Mouse (Mus musculus) layer of hippocampus, postnatal 14 days (tissue): Measurements from ENCODE around the gene Synj1. TPM values are rescaled to one million over a fixed set of nuclear protein-coding genes. Genes with fewer than 3 reads are reported as not detected.

Source experiments
- DNase-seq, 2 experiments: peaks; one replicate each; pipeline ENCODE4 v3.0.0; 2021 to 2022; ENCODE audit warnings: low spot score in 2 of 2, mixed read lengths in 1 of 2
- long read RNA-seq, 2 experiments: library from polyadenylated mRNA; stranded (forward); transcript quantifications; one replicate each; pipeline ENCODE4 v2.0.0; 2021
- total RNA-seq, 2 experiments: library from RNA; stranded (reverse); gene quantifications; 2 replicates each; pipeline ENCODE4 v1.2.3; 2021

Synj1 gene
- total RNA-seq, result 100 to 1,000 TPM; 358 to 373 TPM
- long read RNA-seq, experiment 1, full-length matches to known transcripts, result 12 of 57 reads
- long read RNA-seq, experiment 1, partial matches to known transcripts, result 25 of 57 reads
- long read RNA-seq, experiment 1, other reads (novel, unspliced or antisense), result 20 of 57 reads
- long read RNA-seq, experiment 2, full-length matches to known transcripts, result 11 of 53 reads
- long read RNA-seq, experiment 2, partial matches to known transcripts, result 20 of 53 reads
- long read RNA-seq, experiment 2, other reads (novel, unspliced or antisense), result 22 of 53 reads

DNA sequence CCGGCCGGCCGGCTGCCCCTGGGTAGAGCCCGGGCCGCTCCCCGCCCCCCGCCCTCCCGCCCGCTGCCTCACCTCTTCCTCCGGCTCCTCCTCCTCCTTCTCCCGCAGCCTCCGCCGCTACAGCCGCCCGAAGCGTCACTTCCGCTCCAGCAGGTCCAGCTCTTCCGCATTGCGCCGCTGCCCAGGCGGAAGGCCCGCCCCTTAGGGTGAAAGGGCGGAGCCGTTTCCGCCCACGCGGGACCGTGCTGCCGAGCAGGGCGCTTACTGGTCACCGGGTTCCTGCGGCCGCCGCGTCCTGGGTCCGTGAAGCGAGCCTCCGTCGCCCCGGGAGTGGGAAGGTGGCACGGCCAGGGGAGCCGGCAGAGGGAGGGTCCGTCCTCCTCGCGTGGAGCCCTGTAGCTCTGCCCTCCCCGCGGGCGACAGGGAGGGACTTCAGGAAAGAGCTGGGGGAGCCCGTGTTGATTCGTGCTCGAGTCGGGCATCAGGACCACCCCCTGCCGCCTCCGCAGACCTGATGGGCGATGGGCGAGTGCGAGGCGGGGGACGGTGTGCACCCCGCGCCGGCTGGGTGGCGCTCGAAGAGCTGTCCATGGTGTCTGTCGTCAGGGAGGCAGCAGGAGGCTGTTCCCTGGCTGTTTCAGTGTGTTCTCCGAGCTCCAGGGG is at the start of gene Synj1:
TSS of gene Synj1 (minus strand) at position 288 of the 663 bp plus-strand sequence.
- peak; percentile 93 to 95 for DNase-seq

DNA sequence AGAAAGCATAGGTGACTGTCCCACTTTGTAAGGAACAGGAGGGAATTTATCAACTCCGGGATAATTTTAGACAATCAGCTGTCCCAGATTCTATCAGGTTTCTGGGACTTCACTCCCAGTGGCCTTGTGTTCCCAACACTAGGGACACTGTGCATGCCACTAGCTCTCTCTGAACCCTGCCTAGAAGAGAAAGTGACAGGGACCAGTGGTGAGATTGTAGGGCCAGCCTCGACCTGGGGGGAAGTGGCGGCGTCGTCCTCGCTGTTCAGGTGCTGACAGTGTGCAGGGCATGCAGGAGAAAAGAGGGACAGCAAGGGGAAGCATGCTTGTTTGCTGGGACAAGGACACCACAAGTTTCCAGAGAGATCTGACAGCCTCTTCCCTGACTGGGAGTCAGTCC is 46.6 kb upstream of the Synj1 start:
- DNase-seq, result no peak

DNA sequence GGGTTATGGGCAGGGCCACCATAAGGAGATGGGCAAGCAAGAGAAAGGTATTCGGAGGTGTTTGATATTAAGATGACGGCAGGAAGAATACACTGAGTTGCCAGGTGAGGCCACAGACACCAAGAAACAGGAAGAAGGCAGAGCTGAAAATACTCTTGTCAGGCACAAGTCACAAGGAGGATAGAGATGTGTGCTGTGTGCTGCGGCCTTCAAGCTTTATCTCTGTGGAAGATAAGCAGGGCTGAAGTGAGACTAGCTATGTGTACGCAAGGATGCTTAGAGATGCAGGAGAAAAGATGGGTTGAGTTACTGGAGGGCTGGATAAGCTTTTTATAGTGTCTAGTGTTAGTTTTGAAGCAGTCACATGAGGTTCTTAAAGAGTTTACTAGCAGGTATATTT is 46.2 kb upstream of the Synj1 start:
- DNase-seq, result no peak

DNA sequence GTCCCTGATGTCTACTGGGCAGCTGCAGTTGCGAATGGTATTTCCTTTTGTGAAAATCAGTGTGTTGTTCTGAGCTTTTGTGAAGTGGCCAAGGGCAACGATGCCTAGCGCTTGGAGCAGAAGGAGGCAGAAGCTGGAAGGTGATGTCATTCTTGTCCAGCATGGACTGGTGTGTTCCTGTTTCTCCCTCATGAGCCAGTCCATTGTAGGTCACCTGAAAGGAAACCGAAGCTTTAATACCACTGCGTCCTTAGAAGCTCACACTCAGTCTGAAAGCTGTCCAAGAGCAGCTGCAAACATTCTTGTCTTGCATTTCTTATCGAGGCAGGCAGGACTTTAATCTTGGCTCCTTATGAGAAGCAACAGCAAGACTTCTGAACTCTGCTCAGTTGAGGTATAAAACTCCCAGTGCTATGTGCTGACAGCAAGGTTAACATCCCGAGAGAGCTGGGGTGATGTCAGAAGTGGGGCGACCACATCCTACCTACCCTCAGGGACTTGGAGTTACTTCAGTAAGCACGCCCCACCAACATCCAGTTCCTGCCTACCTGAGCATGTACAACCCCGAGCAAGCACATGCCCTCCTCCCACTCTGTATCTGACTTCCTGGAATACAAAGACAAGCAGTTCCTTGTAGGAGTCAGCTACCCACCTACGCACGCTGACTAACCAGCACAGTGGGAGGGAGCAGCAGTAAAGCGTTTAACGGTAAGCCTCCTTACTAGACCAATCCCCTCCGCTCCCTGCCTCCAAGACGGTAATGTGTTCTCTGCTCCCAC is 45.1 kb upstream of the Synj1 start:
- DNase-seq, result peak in 1 of 2 experiments; percentile 29

DNA sequence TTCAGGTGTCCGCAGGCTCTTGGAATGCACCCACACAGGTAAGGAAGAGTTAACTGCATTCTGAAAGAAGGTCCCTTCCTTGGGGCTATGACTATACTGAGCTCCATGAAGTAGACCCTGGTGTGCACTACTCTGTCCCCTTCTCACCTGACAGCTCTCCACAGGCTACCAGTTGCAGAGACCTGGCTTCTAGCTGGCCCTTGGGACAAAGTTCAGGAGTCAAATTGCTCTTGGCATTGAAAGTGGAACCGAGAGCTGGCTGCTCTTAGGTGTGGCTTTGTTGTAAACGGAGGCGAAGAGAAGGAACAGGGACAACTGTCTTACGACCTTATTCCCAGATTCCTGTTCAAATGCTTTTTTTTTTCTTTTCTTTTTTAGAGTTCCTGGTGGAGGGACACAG is 44.0 kb upstream of the Synj1 start:
- DNase-seq, result no peak

DNA sequence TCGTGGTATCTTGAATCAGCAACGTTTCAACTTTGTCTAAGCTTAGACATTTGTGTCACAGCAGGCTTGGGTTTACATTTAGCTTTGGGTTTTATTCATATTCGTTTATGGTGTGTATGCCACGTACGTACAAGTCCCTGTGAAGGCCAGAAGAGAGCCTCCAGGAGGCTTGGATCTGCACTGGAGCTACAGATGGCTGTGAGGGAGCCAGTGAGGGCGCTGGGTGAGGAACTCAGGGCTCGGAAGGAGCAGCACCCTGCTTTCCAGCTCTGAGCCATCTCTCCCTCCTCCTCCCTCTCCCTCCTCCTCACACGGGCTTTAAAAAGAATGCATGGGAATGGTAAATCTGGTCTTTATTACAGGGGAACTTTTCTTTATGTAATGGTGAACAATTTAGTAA is 42.5 kb upstream of the Synj1 start:
- DNase-seq, result no peak

DNA sequence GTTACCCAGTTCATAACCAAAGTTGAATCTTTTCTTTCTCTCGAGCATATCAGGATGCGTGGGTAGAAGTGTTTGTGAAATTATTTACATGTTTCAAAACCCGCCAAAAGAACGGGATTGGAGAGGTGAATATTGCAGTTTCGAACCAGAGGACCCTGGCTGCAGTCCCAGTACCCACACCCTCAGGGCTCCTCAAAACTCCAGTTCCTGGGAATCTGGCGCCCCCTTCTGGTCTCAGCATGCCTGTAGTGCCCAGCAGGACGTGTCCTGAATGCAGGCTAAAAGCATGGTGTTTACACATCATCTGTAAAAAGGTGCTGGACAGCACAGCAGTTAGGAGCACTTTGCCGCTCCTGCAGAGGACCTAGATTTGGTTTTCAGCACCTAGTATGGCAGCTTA is 34.4 kb upstream of the Synj1 start:
- DNase-seq, result peak; percentile 15 to 29

DNA sequence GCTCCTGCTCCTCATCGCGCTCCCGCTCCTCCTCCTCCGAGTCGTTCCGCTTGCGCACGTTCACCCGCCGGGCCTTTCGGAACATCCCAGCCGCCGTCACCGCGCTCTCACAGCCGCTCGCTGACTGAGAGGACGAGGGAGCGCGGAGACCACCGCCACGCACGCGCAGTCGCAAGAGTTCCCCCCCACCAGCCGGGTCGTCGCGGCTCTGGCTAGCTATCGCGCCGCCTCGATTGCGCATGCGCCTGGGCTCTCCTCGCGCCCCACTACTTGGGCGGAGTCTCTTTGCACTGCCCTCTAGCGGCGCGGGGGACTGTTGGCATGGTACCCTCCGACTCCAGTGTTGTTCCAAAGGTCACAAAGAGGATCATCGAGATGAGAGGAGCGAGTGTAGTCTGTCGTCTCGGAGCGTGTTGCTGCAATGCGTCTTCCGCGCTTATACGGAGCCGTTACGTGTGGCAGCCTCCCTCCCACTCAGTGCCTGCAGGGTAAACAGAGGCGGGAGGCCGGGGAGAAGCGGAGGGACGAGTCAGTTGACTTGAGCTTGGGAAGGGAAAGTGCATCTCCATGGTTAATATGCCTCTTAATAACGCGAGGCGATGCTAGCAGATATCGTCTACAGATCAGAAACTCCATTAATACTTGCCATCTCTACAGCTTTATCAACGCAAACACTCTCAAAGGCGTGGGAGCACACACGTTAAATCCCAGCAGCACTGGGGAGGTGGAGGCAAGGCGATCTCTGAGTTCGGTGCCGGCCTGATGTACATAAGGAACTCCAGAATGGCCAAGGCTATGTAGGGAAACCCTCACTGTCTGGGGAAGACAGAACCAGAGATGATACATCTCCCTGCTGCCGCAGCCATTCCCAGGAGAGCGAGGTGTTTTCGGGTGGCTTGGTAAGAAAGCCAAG is 33.4 kb upstream of the Synj1 start, which contains the start of gene Paxbp1:
TSS of gene Paxbp1 (minus strand) at position 274 of the 913 bp plus-strand sequence.
- DNase-seq, result peak; percentile 99

DNA sequence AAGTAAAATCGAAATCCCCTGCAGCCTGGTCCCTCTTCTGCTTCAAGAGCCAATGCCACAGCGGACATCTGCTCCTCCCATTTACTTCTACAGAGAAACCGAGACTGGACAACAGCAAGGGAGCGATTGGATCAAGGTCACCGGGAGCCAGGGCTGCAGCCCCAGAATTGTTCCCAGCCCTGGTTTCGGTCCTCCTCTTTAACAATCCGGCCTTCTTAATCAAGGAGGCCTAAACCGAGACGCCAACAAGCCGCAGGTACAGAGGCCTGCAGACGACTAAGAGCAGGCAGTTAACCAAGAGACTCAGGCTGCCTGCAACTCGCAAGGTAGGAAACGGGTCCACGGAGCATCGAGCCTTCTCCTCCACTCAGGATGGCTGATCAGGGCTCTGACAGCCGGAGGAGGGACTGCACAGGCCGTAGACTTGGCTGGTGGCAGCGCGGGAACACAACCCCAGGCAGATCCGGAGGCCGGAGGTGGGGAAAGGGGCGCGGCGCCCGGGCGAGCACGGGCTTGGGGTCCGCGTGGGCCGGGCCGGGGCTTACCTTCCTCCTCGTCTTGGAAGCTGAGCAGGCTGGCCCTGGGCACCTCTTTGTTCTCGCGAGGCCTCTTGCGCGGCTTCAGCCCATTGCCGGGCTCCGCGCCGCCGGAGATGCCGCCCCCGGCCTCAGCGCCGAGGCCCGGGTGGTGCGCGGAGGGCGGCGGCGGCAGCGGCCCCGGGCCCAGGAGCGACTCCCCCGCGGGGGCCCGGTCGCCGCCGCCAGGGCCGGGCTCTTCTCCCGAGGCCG is 32.5 kb upstream of the Synj1 start:
- DNase-seq, result peak; percentile 40 to 60

DNA sequence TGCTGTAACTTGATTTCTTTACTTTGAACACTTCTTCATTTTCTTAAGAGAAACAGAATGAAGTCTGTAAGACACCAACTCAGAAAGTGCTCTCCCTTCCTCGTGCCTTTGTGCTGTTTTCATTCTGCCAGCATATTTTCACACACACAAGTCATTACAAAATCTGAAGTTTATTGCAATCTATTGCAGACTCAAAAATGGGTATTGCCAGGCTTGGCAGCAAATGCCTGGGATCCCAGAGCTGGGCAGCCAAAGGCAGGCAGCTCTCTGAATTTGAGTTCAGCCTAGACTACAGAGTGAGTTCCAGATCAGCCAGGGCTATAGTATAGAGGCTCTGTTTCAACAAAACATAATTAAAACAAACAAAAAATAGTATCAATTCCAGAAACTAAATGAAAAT is 31.5 kb upstream of the Synj1 start:
- DNase-seq, result no peak

DNA sequence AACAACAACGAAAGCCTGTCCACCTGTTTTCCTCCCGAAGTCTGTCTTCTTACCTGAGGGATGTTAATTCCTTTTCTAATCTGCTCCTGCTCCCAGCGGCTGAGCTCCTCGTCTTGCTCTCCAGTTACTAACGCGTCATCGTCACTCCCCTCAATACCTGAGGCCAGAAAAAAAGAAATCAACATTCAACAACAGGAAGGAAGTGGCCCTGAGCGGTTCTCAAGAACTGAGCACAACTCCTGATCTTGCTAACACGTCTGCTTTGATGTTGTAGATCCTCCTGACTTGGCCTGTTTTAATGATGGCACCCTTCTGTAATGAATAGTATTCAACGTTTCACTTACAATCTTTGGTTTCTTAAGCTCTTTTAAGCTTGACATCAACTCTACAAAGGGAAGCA is 24.8 kb upstream of the Synj1 start:
- DNase-seq, result no peak

DNA sequence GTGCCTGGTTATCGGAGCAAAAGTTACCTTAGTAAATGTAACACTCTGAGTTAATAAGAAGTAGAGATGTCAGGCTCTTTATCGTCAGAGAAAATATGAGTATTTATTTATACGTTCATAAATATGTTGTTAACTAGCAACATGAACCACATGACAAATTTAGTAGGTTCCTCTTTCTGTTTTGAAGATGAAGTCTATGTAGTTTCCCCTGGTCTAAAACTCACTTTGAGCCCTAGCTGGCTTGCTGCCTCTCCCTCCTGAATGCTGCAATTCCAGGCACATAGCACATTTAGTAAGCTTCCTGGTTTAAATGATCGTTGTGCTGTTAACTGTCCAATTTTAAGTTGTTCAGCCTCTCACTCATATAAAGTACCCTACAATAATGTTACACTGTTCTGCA is 19.6 kb upstream of the Synj1 start:
- DNase-seq, result no peak

DNA sequence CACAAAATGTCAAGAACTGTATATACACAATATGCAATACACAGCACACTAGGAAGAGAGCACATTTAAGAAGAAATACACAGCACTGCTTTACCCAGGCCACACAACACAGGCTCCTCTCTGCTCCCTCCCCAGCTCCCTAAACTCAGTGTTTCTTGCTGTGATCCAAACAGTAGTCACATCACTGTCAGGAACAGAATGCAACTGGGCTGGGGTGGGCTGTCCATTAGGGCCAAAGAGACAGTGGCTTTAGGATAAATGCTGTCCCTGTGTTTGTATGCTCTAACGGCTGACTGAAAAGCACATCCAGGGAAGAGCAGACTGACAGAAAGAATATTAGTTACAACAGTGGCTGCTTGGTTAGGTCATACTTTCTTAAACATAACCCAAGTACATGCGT is 18.8 kb upstream of the Synj1 start:
- no peak for DNase-seq

DNA sequence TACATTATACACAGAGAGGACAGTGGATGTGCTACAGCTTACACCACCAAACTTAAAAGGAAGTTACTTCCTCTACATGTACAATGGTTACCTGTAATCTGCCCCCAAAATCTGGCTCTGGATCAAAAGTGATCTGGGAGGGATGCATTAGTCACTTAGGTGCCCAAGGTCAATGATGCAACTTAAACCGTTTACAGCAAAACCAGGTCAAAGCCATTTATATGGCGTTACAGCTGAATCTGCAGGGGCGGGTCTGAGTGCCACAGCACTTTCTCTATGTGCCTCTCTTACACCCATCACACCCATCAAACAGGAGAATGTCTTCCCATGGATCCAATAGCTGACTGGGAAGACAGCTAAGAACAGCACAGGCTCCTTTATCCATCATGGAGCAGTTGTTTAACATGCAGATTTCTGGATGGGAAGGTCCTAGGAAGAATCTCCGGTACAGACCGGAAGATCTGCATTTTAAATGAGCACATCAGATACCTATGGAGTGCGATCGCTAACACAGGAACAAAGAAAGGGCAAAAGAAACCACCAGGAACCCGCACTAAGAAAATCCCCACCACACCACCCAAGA is 18.1 kb upstream of the Synj1 start:
- no peak for DNase-seq

DNA sequence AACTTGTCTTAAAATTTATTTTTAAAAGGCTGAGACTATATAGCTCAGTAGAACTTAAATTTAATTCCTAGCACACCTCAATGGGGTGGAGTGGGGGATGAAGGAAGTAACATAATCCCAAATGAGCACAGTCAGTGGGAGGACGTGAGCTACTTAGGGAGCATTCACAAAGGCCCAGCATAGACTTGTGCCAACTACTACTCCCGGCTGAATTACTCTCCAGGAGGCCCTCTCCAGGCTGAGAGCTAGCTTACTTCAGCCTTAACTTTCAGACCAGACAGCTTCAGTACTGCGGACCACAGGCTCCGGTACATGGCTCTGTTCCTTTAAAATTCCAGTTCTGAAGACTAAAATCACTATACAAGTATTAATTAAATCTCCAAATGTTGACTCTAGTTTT is 15.2 kb upstream of the Synj1 start:
- no peak for DNase-seq

DNA sequence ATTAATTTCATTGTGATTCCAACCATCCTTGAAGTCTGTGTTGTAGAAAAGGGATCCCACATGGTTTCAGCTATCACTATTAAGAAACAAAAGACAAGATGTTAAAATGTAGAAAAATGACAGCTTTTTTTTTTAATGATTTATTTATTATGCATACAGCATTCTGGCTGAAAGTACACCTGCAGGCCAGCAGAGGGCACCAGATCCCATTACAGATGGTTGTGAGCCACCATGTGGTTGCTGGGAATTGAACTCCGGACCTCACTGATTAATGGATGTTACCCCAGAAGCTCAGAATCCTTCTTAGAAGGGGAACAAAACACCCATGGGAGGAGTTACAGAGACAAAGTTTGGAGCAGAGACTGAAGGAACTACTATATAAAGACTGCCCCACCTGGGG is 12.3 kb upstream of the Synj1 start:
- DNase-seq, result no peak

DNA sequence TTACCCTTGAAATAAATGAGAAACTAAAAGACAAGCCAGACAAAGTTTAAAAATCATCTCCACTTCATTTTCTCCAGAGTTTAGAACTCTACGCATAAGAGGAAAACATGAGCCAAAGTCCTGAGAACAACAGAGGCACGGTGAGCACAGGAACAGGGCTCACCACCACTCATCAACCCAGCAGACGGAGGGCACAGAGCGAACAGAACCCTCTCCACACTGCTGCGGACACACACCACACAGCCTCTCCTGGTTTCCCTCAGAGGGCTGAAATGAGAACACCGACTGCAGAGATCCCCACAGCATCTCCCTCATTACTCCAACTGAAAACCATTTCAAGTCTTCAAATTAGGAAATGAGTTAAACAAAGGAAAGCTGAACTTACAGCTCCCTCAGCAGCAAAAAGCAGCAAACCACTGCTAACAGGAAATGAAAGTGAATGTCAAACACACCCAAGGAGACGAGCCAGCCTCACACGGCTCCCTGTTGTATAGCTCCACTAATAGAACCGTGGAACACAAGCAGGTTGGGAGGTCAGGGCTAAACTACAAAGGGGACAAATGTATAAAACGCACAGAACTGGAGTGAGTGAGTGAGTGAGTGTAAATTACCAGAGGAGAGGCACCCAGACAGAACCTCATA is 9.9 kb upstream of the Synj1 start:
- DNase-seq, result no peak

DNA sequence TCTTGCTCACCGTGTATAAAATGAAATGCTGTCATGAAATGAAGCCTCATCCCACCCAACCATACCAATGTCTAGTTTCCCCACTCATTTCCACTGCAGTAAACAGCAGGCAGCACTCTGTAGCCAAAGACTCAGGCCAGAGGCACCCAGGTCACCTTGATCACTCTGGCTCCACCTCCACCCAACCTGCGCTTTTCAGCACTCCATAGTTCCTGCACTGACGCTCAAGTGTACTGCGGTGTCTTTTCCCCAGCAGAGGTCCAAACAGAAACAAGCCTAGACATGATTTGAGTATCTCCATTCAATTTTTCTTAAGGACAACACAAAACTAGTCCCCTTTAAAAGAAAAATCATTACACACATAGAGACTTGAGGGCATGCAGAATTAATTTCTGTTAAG is 8.4 kb upstream of the Synj1 start:
- no peak for DNase-seq

DNA sequence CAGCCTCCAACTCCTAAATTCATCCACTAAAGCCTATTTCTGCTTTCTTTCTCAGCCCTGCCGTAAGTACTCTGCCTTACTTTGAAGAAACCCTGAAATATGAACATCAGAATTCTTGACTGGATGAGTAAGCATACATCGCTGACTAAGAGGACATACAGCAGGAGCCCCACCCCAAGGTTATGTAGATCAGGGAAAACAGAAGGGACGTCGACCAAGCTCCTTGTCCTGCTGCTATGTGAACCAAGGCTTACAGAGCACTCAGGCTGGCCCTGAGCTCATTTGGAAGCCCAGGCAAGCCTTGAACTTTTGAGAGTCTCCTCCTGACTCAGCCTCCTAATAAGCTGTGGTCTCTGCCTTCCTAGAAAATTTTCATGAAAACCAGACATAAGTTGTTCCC is 4.7 kb upstream of the Synj1 start:
- DNase-seq, result no peak
